Mouse (Mus musculus) midbrain, embryonic 15.5 days (tissue): ENCODE data around the gene Xpnpep1. TPM values are rescaled to one million over a fixed set of nuclear protein-coding genes. Genes with fewer than 3 reads are reported as not detected.

Source experiments
- ATAC-seq: fragments of 200-750 bp; cut with Nextera tagmentation; replicated peaks from 2 replicates; pipeline ENCODE4 v1.8.0; 2017; ENCODE audit warnings: moderate TSS enrichment
- H3K27ac ChIP-seq: fragments of 300-500 bp; sonication (generic); 2 replicates; pipeline ENCODE4 v1.5.1; 2015; ENCODE audit warnings: mild to moderate bottlenecking, inconsistent platforms
- H3K27me3 ChIP-seq: fragments of 300-500 bp; sonication (generic); replicated peaks from 2 replicates; pipeline ENCODE4 v1.6.1; 2015; ENCODE audit warnings: inconsistent platforms
- H3K36me3 ChIP-seq: fragments of 300-500 bp; sonication (generic); replicated peaks from 2 replicates; pipeline ENCODE4 v1.6.1; 2015; ENCODE audit warnings: inconsistent platforms
- H3K4me1 ChIP-seq: fragments of 300-500 bp; sonication (generic); 2 replicates; pipeline ENCODE4 v1.6.1; 2015; ENCODE audit warnings: inconsistent platforms
- H3K4me2 ChIP-seq: fragments of 300-500 bp; sonication (generic); 2 replicates; pipeline ENCODE4 v1.6.1; 2015; ENCODE audit warnings: inconsistent platforms, mild to moderate bottlenecking, moderate library complexity
- H3K4me3 ChIP-seq: fragments of 300-500 bp; sonication (generic); 2 replicates; pipeline ENCODE4 v1.5.1; 2015; ENCODE audit warnings: mild to moderate bottlenecking, inconsistent platforms
- H3K9ac ChIP-seq: fragments of 300-500 bp; sonication (generic); 2 replicates; pipeline ENCODE4 v1.6.1; 2015; ENCODE audit warnings: mild to moderate bottlenecking, inconsistent platforms
- H3K9me3 ChIP-seq: fragments of 300-500 bp; sonication (generic); 2 replicates; pipeline ENCODE4 v1.6.1; 2016; ENCODE audit warnings: inconsistent platforms
- WGBS: fragments of 180-500 bp; shearing (Covaris S2); methylation state at CpG from one replicate; pipeline ENCODE4 v1.1.7; 2015; ENCODE audit warnings: mixed read lengths; 5-methylcytosine and 5-hydroxymethylcytosine counted together
- polyA plus RNA-seq: library from polyadenylated mRNA; unstranded; fragments of >200 nt; fragmentation: Nextera tagmentation; extraction: Ambion mirVana; gene quantifications from 2 replicates; pipeline ENCODE4 v1.2.1, GENCODE M21; 2015

Xpnpep1 gene
- polyA plus RNA-seq, 1 experiment from 2014 or later, result 125 TPM

- Histone ChIP-seq H3K9me3 (no peaks in the 10 kb centered on the region), H3K4me2 (no peak overlapping the region), H3K27me3 (no peaks in the 10 kb centered on the region), H3K36me3 (no peaks in the 10 kb centered on the region), H3K27ac (no peak overlapping the region), H3K4me1 (peaks cover 12% of the 10 kb centered on the region), H3K9ac (no peak overlapping the region), H3K4me3 (no peak overlapping the region)
- 78% methylated on average over 5 of the region's 5 CpGs for WGBS
- ATAC-seq, result no peak
These were observed 1.1 kb upstream of the Xpnpep1 start for GRCm38 (mm10) chr19:53041133-53041510.

GRCm38 (mm10) chr19:53039090-53039489 lies 924 bp downstream of the Xpnpep1 start:
- Histone ChIP-seq H3K27me3 (no peaks in the 10 kb centered on the region), H3K4me2 (peak overlapping the region; percentile 64), H3K9me3 (no peaks in the 10 kb centered on the region), H3K9ac (peak overlapping the region; percentile 93; the same call in 1 of the 2 replicates), H3K4me3 (peak overlapping the region; percentile 82), H3K27ac (peak overlapping the region; percentile 86), H3K36me3 (no peaks in the 10 kb centered on the region), H3K4me1 (peaks cover 12% of the 10 kb centered on the region)
- ATAC-seq, result peak; percentile 71
- WGBS, result 31% methylated on average over 11 of the region's 11 CpGs

- ATAC-seq, result peak; percentile 98
- no peaks in the 10 kb centered on the region for H3K9me3 ChIP-seq
- peak overlapping the region; percentile 86 for H3K27ac ChIP-seq
- WGBS, result 0% methylated on average over 38 of the region's 39 CpGs
- no peaks in the 10 kb centered on the region for H3K36me3 ChIP-seq
- peak overlapping the region; percentile 64 for H3K4me2 ChIP-seq
- peak overlapping the region; percentile 93 for H3K9ac ChIP-seq
- peak overlapping the region; percentile 82 for H3K4me3 ChIP-seq
- no peaks in the 10 kb centered on the region for H3K27me3 ChIP-seq
- peaks cover 12% of the 10 kb centered on the region for H3K4me1 ChIP-seq
These were observed 1.5 kb downstream of the Xpnpep1 start for GRCm38 (mm10) chr19:53038435-53038938.

- Histone ChIP-seq H3K4me2 (peak overlapping the region; percentile 64), H3K36me3 (no peaks in the 10 kb centered on the region), H3K9me3 (no peaks in the 10 kb centered on the region), H3K27ac (peak overlapping the region; percentile 86), H3K4me1 (peaks cover 12% of the 10 kb centered on the region), H3K9ac (peak overlapping the region; percentile 93), H3K27me3 (no peaks in the 10 kb centered on the region), H3K4me3 (peak overlapping the region; percentile 82)
- ATAC-seq, result no peak; the same call in 1 of the 2 replicates
- under 1% methylated on average over 28 of the region's 28 CpGs for WGBS
These were observed 2.0 kb downstream of the Xpnpep1 start for GRCm38 (mm10) chr19:53037925-53038419.

GRCm38 (mm10) chr19:53033159-53033943 lies 6.7 kb downstream of the Xpnpep1 start:
- Histone ChIP-seq H3K4me3 (no peak overlapping the region), H3K27ac (no peak overlapping the region), H3K4me2 (no peak overlapping the region), H3K9ac (no peak overlapping the region), H3K9me3 (no peaks in the 10 kb centered on the region), H3K27me3 (no peaks in the 10 kb centered on the region), H3K36me3 (peaks cover 4% of the 10 kb centered on the region; the same call in 1 of the 2 replicates), H3K4me1 (peaks cover 12% of the 10 kb centered on the region)
- whole genome bisulfite sequencing, result 95% methylated on average over 10 of the region's 10 CpGs
- no peak for ATAC-seq

- WGBS, result 81% methylated on average over 3 of the region's 3 CpGs
- H3K9me3 ChIP-seq, result no peaks in the 10 kb centered on the region
- no peak overlapping the region for H3K27ac ChIP-seq
- peaks cover 4% of the 10 kb centered on the region; the same call in 1 of the 2 replicates for H3K36me3 ChIP-seq
- no peak overlapping the region for H3K4me3 ChIP-seq
- H3K27me3 ChIP-seq, result no peaks in the 10 kb centered on the region
- H3K9ac ChIP-seq, result no peak overlapping the region
- peaks cover 10% of the 10 kb centered on the region for H3K4me1 ChIP-seq
- H3K4me2 ChIP-seq, result no peak overlapping the region
- no peak for ATAC-seq
These were observed 7.4 kb downstream of the Xpnpep1 start for GRCm38 (mm10) chr19:53032647-53033046.

- no peak overlapping the region for H3K4me3 ChIP-seq
- no peaks in the 10 kb centered on the region for H3K9me3 ChIP-seq
- H3K27me3 ChIP-seq, result no peaks in the 10 kb centered on the region
- no peak for ATAC-seq
- H3K9ac ChIP-seq, result no peak overlapping the region
- no peak overlapping the region for H3K4me2 ChIP-seq
- WGBS, result 80% methylated on average over 8 of the region's 8 CpGs
- H3K4me1 ChIP-seq, result peaks cover 3% of the 10 kb centered on the region
- peaks cover 4% of the 10 kb centered on the region; the same call in 1 of the 2 replicates for H3K36me3 ChIP-seq
- H3K27ac ChIP-seq, result no peak overlapping the region
These were observed 8.1 kb downstream of the Xpnpep1 start for GRCm38 (mm10) chr19:53031957-53032371.

- WGBS, result 97% methylated on average over 6 of the region's 6 CpGs
- Histone ChIP-seq H3K9me3 (no peaks in the 10 kb centered on the region), H3K4me3 (no peak overlapping the region), H3K27me3 (no peaks in the 10 kb centered on the region), H3K4me1 (no peaks in the 10 kb centered on the region), H3K4me2 (no peak overlapping the region), H3K36me3 (peaks cover 4% of the 10 kb centered on the region; the same call in 1 of the 2 replicates), H3K27ac (no peak overlapping the region), H3K9ac (no peak overlapping the region)
- no peak for ATAC-seq
These were observed 9.7 kb downstream of the Xpnpep1 start for GRCm38 (mm10) chr19:53030279-53030678.

GRCm38 (mm10) chr19:53029686-53030085 lies 10.3 kb downstream of the Xpnpep1 start:
- Histone ChIP-seq H3K4me3 (no peak overlapping the region), H3K27ac (no peak overlapping the region), H3K9ac (no peak overlapping the region), H3K27me3 (no peaks in the 10 kb centered on the region), H3K36me3 (peaks cover 8% of the 10 kb centered on the region), H3K4me1 (no peaks in the 10 kb centered on the region), H3K9me3 (no peaks in the 10 kb centered on the region), H3K4me2 (no peak overlapping the region)
- WGBS, result 96% methylated on average over 5 of the region's 5 CpGs
- no peak for ATAC-seq

- Histone ChIP-seq H3K27ac (no peak overlapping the region), H3K4me3 (no peak overlapping the region), H3K4me2 (no peak overlapping the region), H3K4me1 (no peaks in the 10 kb centered on the region), H3K9me3 (no peaks in the 10 kb centered on the region), H3K36me3 (peaks cover 13% of the 10 kb centered on the region), H3K9ac (no peak overlapping the region), H3K27me3 (no peaks in the 10 kb centered on the region)
- ATAC-seq, result no peak
- 90% methylated on average over 7 of the region's 7 CpGs for WGBS
These were observed 11.0 kb downstream of the Xpnpep1 start for GRCm38 (mm10) chr19:53029045-53029444.

- H3K9me3 ChIP-seq, result no peaks in the 10 kb centered on the region
- H3K4me3 ChIP-seq, result no peak overlapping the region
- peaks cover 13% of the 10 kb centered on the region for H3K36me3 ChIP-seq
- H3K4me2 ChIP-seq, result no peak overlapping the region
- no peak overlapping the region for H3K27ac ChIP-seq
- 95% methylated on average over 12 of the region's 12 CpGs for WGBS
- no peaks in the 10 kb centered on the region for H3K4me1 ChIP-seq
- no peak for ATAC-seq
- no peak overlapping the region for H3K9ac ChIP-seq
- no peaks in the 10 kb centered on the region for H3K27me3 ChIP-seq
These were observed 11.8 kb downstream of the Xpnpep1 start for GRCm38 (mm10) chr19:53028216-53028615.

- WGBS, result 86% methylated on average over 10 of the region's 10 CpGs
- Histone ChIP-seq H3K4me2 (no peak overlapping the region), H3K9ac (no peak overlapping the region), H3K4me3 (no peak overlapping the region), H3K27me3 (no peaks in the 10 kb centered on the region), H3K36me3 (peaks cover 9% of the 10 kb centered on the region; the same call in 1 of the 2 replicates), H3K9me3 (no peaks in the 10 kb centered on the region), H3K4me1 (no peaks in the 10 kb centered on the region), H3K27ac (no peak overlapping the region)
- no peak for ATAC-seq
These were observed 16.8 kb downstream of the Xpnpep1 start for GRCm38 (mm10) chr19:53023189-53023588.
